Mouse (Mus musculus) liver, adult 2 months (tissue): ENCODE results near the gene Pdzrn3. TPM values are rescaled to one million over a fixed set of nuclear protein-coding genes. Genes with fewer than 3 reads are reported as not detected.

Source experiments
- DNase-seq: peaks from one replicate; pipeline ENCODE4 v3.0.0-alpha.2; 2011; ENCODE audit warnings: low read depth, low spot score; ENCODE audit errors: extremely low read depth
- H3K27ac ChIP-seq: fragments of 200-500 bp; replicated peaks from 2 replicates; pipeline ENCODE4 v1.5.1; 2012; ENCODE audit warnings: low read depth, mild to moderate bottlenecking, control low read depth, inconsistent platforms, low read length; ENCODE audit not compliant: insufficient read depth
- H3K27me3 ChIP-seq: fragments of 200-500 bp; 2 replicates; pipeline ENCODE4 v1.6.1; 2012; ENCODE audit warnings: mild to moderate bottlenecking, moderate library complexity, low read length, inconsistent platforms; ENCODE audit not compliant: control insufficient read depth, insufficient read depth
- H3K36me3 ChIP-seq: fragments of 200-500 bp; 2 replicates; pipeline ENCODE4 v1.6.1; 2012; ENCODE audit warnings: low read length, inconsistent platforms; ENCODE audit not compliant: control insufficient read depth, insufficient read depth
- H3K4me1 ChIP-seq: fragments of 200-500 bp; 2 replicates; pipeline ENCODE4 v1.6.1; 2011; ENCODE audit warnings: low read length; ENCODE audit not compliant: control insufficient read depth, insufficient read depth
- H3K4me3 ChIP-seq: fragments of 200-500 bp; 2 replicates; pipeline ENCODE4 v1.5.1; 2011; ENCODE audit warnings: low read depth, mild to moderate bottlenecking, control low read depth, low read length, moderate library complexity; ENCODE audit not compliant: insufficient read depth
- H3K79me2 ChIP-seq: fragments of 200-500 bp; 2 replicates; pipeline ENCODE4 v1.6.1; 2012; ENCODE audit warnings: inconsistent platforms, mild to moderate bottlenecking, low read length, moderate library complexity; ENCODE audit not compliant: control insufficient read depth, insufficient read depth
- H3K9ac ChIP-seq: fragments of 200-500 bp; 2 replicates; pipeline ENCODE4 v1.6.1; 2012; ENCODE audit warnings: low read depth, mild to moderate bottlenecking, control low read depth, inconsistent platforms, low read length
- CTCF ChIP-seq: fragments of 200-500 bp; IDR thresholded peaks from 2 replicates; pipeline ENCODE4 v1.5.1; 2011; ENCODE audit warnings: low read depth, low read length, control low read depth
- POLR2A ChIP-seq: fragments of 200-500 bp; IDR thresholded peaks from 2 replicates; pipeline ENCODE4 v1.6.1; 2011; ENCODE audit warnings: low read length, control low read depth; ENCODE audit not compliant: insufficient read depth; ENCODE audit errors: extremely low read depth
- WGBS: fragments of 180-500 bp; shearing (Covaris S2); methylation state at CpG from one replicate; pipeline ENCODE4 v1.1.7; 2018; 5-methylcytosine and 5-hydroxymethylcytosine counted together
- polyA plus RNA-seq: library from polyadenylated mRNA; depleted of rRNA; stranded (reverse); fragments of >200 nt; gene quantifications from 2 replicates; pipeline ENCODE4 v1.2.3, GENCODE M21; 2012
- total RNA-seq: library from RNA; depleted of rRNA; stranded (reverse); fragments of >200 nt; gene quantifications from 2 replicates; pipeline ENCODE4 v1.2.3, GENCODE M21; 2014

Pdzrn3 gene
- total and polyA plus RNA-seq, 2 experiments = 2.9 to 3.2 TPM

- no peaks in the 10 kb centered on the region for H3K36me3 ChIP-seq
- H3K27me3 ChIP-seq = no peaks in the 10 kb centered on the region
- H3K79me2 ChIP-seq = no peaks in the 10 kb centered on the region
- H3K27ac ChIP-seq = no peak overlapping the region
- DNase-seq = peak; percentile 91
- peaks cover 3% of the 10 kb centered on the region; the same call in 1 of the 2 replicates for H3K4me1 ChIP-seq
- no peak overlapping the region for H3K9ac ChIP-seq
- H3K4me3 ChIP-seq = peak overlapping the region; percentile 35; the same call in 1 of the 2 replicates
- TF ChIP-seq POLR2A = no peak
- WGBS = 13% methylated on average over 15 of the region's 15 CpGs
Measured at GRCm38 (mm10) chr6:101271378-101272135, 106.1 kb downstream of the Pdzrn3 start.

- Histone ChIP-seq H3K36me3 (no peaks in the 10 kb centered on the region), H3K27me3 (no peaks in the 10 kb centered on the region), H3K4me1 (peaks cover 3% of the 10 kb centered on the region; the same call in 1 of the 2 replicates), H3K4me3 (no peak overlapping the region), H3K27ac (no peak overlapping the region), H3K79me2 (no peaks in the 10 kb centered on the region), H3K9ac (no peak overlapping the region)
- TF ChIP-seq CTCF = no peak
- WGBS = 70% methylated on average over 7 of the region's 7 CpGs
- no peak for DNase-seq
Measured at GRCm38 (mm10) chr6:101270095-101270826, 107.4 kb downstream of the Pdzrn3 start.

DNA sequence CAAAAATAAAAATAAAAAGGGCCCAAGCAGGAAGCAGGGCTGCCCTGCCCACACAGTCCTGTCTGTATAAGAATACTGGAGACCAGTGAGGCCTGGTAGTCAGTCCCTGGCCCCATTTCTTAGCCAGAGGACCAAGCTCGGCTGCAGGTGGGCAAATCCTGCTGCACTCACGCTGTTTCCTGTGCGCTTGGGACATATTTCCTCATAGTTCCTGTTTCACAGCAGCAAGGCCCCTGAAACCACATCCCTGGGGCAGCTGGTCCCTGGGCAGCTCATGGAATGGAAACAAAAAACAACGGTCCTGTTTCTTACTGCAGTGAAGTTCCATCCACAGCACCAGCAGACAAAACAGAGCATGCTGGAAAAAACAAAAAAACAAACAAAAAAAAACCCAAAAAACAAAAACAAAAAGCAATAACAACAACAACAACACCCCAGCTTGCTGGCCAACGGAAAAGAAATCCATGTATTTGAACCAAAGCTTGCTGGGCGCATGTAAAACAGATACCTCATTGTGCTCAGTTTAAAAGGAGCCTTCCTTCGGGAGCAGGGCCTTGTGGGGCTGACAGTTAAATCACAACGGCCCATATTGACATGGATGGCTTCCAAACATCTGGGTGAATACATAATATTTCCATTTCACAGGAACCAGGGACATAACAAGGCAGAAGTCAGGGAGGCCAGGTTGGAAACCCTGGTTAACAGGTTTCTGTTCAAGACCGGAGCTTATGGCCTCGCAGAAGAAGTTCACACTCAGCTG lies 108.2 kb downstream of the Pdzrn3 start:
- TF ChIP-seq POLR2A (no peak), CTCF (no peak)
- Histone ChIP-seq H3K79me2 (no peaks in the 10 kb centered on the region), H3K27me3 (no peaks in the 10 kb centered on the region), H3K4me3 (no peak overlapping the region), H3K4me1 (peaks cover 3% of the 10 kb centered on the region; the same call in 1 of the 2 replicates), H3K36me3 (no peaks in the 10 kb centered on the region), H3K9ac (no peak overlapping the region), H3K27ac (no peak overlapping the region)
- WGBS = 78% methylated on average over 10 of the region's 10 CpGs
- DNase-seq = no peak

DNA sequence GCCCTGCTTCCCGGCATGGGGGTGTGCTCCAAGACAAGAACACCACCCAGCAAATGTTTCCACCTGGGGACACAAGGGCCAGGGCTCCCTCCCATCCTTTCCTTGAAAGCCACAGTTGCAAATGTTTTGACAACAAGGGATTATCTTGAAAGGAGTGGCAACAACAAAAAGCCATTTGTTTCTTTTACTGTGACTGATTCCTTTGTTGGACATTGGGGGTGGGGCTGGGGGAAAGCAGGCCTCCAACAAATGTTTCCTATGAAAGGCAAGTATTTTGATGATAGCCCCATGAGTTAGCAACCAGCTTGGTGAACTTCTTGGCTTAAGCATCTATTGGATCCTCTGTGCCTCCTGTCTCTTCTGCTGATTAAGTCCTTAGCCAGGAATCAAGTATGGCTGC lies 109.4 kb downstream of the Pdzrn3 start:
- no peaks in the 10 kb centered on the region for H3K36me3 ChIP-seq

GRCm38 (mm10) chr6:101266787-101267186 lies 110.9 kb downstream of the Pdzrn3 start:
- peak; percentile 76 for DNase-seq
- Histone ChIP-seq H3K27ac (no peak overlapping the region), H3K36me3 (no peaks in the 10 kb centered on the region), H3K79me2 (no peaks in the 10 kb centered on the region), H3K27me3 (no peaks in the 10 kb centered on the region), H3K4me1 (no peaks in the 10 kb centered on the region), H3K9ac (no peak overlapping the region), H3K4me3 (no peak overlapping the region)
- WGBS = 37% methylated on average over 1 of the region's 1 CpGs
- TF ChIP-seq CTCF (peak; percentile 64), POLR2A (no peak)

More for the DNA sequence above, 109.4 kb downstream of the Pdzrn3 start:
- TF ChIP-seq POLR2A (no peak), CTCF (no peak)
- WGBS = 76% methylated on average over 1 of the region's 1 CpGs
- no peaks in the 10 kb centered on the region for H3K79me2 ChIP-seq
- peaks cover 3% of the 10 kb centered on the region; the same call in 1 of the 2 replicates for H3K4me1 ChIP-seq
- no peak overlapping the region for H3K9ac ChIP-seq
- no peak overlapping the region for H3K27ac ChIP-seq
- H3K4me3 ChIP-seq = no peak overlapping the region
- no peaks in the 10 kb centered on the region for H3K27me3 ChIP-seq
- DNase-seq = no peak
